Mouse (Mus musculus) megakaryocyte, embryonic 14.5 days (primary cell): ENCODE results near the gene Ceacam2.

Experiments
- FLI1 ChIP-seq: IDR thresholded peaks from 2 replicates; pipeline ENCODE4 v1.6.1; 2012; ENCODE audit warnings: low read length, inconsistent platforms, mixed read lengths
- GATA1 ChIP-seq: IDR thresholded peaks from 3 replicates; pipeline ENCODE4 v1.6.1; 2012; ENCODE audit warnings: mixed read lengths, low read length, inconsistent platforms, borderline replicate concordance

- no peak for TF ChIP-seq GATA1
- no peak for TF ChIP-seq FLI1
Measured at GRCm38 (mm10) chr7:25530837-25531236, 8.8 kb downstream of the Ceacam2 start.
